ENCODE assay signal across 20 mouse cellular contexts in the genomic region with DNA sequence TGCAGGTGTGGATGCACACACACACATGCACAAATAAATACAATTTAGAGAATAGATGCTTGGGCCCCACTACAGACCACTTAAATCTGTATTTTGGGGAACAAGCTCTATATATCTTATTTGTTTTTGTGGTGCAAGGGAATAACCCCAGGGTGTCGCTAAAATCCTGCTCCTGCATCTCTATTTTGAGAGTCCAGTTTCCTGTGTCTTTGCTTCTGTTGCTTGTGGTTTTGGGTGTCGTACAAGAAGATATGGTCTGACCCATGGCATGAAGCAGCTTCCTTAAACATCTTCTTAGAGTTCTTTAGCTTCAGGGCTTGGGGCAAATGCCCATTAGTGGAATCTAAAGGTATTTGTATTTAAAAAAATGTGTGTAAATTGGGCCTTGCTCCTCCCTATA. TPM values are rescaled to one million over a fixed set of nuclear protein-coding genes. Genes with fewer than 3 reads are reported as not detected.
DNase-seq lines count a peak whose midpoint lies in the region; ATAC-seq and TF ChIP-seq lines count a peak whose summit lies in the region.
"Had no signal": no experiment of that assay in that cellular context is flagged by ENCODE, and none has a peak within 500 bp of the region (broad histone marks: within the 10 kb centered on the region; RNA-seq: fewer than 3 reads in every experiment).

No protein-coding gene starts in this region.

- WGBS in forebrain, embryonic 15.5 days, result 86% methylated on average over 2 of the region's 2 CpGs

- TF ChIP-seq POLR2A in MEL (IDR thresholded peaks at IDR 0.05; ENCODE audit: control insufficient read depth in 1 of 2, insufficient read depth in 1 of 2, low read depth in 1 of 2, low read length in 2 of 2, poor library complexity in 1 of 2), result no peak

- TF ChIP-seq EP300 in MEL (IDR thresholded peaks at IDR 0.05; ENCODE audit: low read depth in 1 of 2, low read length in 2 of 2), result peak; percentile 40 to 55; a peak in 2 of 4 replicates

- no peaks in the 10 kb centered on the region for H3K79me2 ChIP-seq in MEL (ENCODE audit: control insufficient read depth, insufficient read depth, low read length, poor library complexity)

- no peak overlapping the region for H3K9ac ChIP-seq in MEL (ENCODE audit: control insufficient read depth, low read depth, low read length, poor library complexity, severe bottlenecking)
- H3K9ac ChIP-seq in forebrain, embryonic 15.5 days (replicated peaks), result no peak overlapping the region
- H3K9ac ChIP-seq: hindbrain, embryonic 14.5 days; limb, embryonic 13.5 days; liver, embryonic 14.5 days had no signal

- no peak overlapping the region for H3K27ac ChIP-seq in MEL (ENCODE audit: control insufficient read depth, low read depth, low read length)
- no peak overlapping the region for H3K27ac ChIP-seq in forebrain, embryonic 15.5 days (replicated peaks)
- H3K27ac ChIP-seq: embryonic facial prominence, embryonic 10.5 days; heart, embryonic 10.5 days; hindbrain, embryonic 14.5 days; limb, embryonic 13.5 days; liver, embryonic 14.5 days had no signal

- DNase-seq in lung, postnatal 36 days, result peak; percentile 12
- DNase-seq in lung, postnatal 14 days, result no peak
- peak; percentile 59 for DNase-seq in MEL (ENCODE audit: low read depth, low spot score)
- peak; percentile 56 for DNase-seq in splenic B cell, adult 2 months (ENCODE audit: low read depth, low spot score)
- no peak for DNase-seq in left cerebral cortex, postnatal 25 days (ENCODE audit: low spot score in 2 of 2)
- DNase-seq: adrenal gland, postnatal 14 days; cerebellum, adult 18-20 months; cerebellum, postnatal 36 days; gastrocnemius, postnatal 25 days; heart, postnatal 10 days; kidney, postnatal 4 days; retina, postnatal 1 day had no signal

- TF ChIP-seq CTCF in MEL (IDR thresholded peaks at IDR 0.05 in 2 of 3, conservative IDR thresholded peaks at IDR 0.05 in 1 of 3; ENCODE audit: control insufficient read depth in 1 of 3, insufficient read depth in 1 of 3, low read depth in 2 of 3, low read length in 3 of 3, poor library complexity in 1 of 3, severe bottlenecking in 1 of 3), result no peak

- peaks cover 0 to 2% of the 10 kb centered on the region in 2 experiments; a peak in 1 of 4 replicates for H3K36me3 ChIP-seq in MEL (ENCODE audit: control insufficient read depth in 1 of 2, insufficient read depth in 2 of 2, low read length in 2 of 2)
- H3K36me3 ChIP-seq in splenic B cell, adult 2 months (ENCODE audit: control insufficient read depth, insufficient read depth, low read length, poor library complexity, severe bottlenecking), result no peaks in the 10 kb centered on the region
- H3K36me3 ChIP-seq in forebrain, embryonic 15.5 days, result no peaks in the 10 kb centered on the region
- H3K36me3 ChIP-seq: embryonic facial prominence, embryonic 10.5 days; heart, embryonic 10.5 days; limb, embryonic 13.5 days had no signal

- peak; percentile 29 to 50; a peak in 2 of 4 replicates for ATAC-seq in hematopoietic stem cell, adult 5-6 weeks (replicated peaks in 1 of 2; ENCODE audit: insufficient read depth in 1 of 2, low FRiP score in 2 of 2, low TSS enrichment in 1 of 2, low read depth in 1 of 2, poor library complexity in 2 of 2, severe bottlenecking in 2 of 2)
- ATAC-seq in forebrain, embryonic 15.5 days (replicated peaks), result no peak
- ATAC-seq: midbrain, embryonic 16.5 days had no signal

- no peak for TF ChIP-seq RAD21 in MEL (IDR thresholded peaks at IDR 0.05; ENCODE audit: low read depth, low read length)

- H3K4me2 ChIP-seq in forebrain, embryonic 15.5 days (replicated peaks), result no peak overlapping the region
- H3K4me2 ChIP-seq: hindbrain, embryonic 14.5 days; limb, embryonic 13.5 days had no signal

- intact Hi-C loops in left cerebral cortex, postnatal 25 days (cut with DNase I), result no loop called here

- H3K4me1 ChIP-seq in MEL (ENCODE audit: control insufficient read depth in 1 of 2, insufficient read depth in 2 of 2, low read length in 2 of 2), result peaks cover 0 to 3% of the 10 kb centered on the region in 2 experiments; a peak in 3 of 4 replicates
- H3K4me1 ChIP-seq in forebrain, embryonic 15.5 days, result no peaks in the 10 kb centered on the region
- H3K4me1 ChIP-seq: embryonic facial prominence, embryonic 10.5 days; heart, embryonic 10.5 days; limb, embryonic 13.5 days had no signal

- H3K27me3 ChIP-seq in MEL (ENCODE audit: control insufficient read depth in 1 of 2, insufficient read depth in 2 of 2, low read length in 2 of 2), result no peaks in the 10 kb centered on the region
- no peaks in the 10 kb centered on the region for H3K27me3 ChIP-seq in splenic B cell, adult 2 months (ENCODE audit: control insufficient read depth, insufficient read depth, low read length, poor library complexity, severe bottlenecking)
- H3K27me3 ChIP-seq in forebrain, embryonic 15.5 days, result no peaks in the 10 kb centered on the region
- H3K27me3 ChIP-seq: limb, embryonic 13.5 days had no signal

- H3K9me3 ChIP-seq in MEL (replicated peaks; ENCODE audit: insufficient read depth, low read length), result no peaks in the 10 kb centered on the region
- no peaks in the 10 kb centered on the region for H3K9me3 ChIP-seq in forebrain, embryonic 15.5 days
- H3K9me3 ChIP-seq: embryonic facial prominence, embryonic 10.5 days; heart, embryonic 10.5 days; limb, embryonic 13.5 days had no signal

- no peak overlapping the region for H3K4me3 ChIP-seq in MEL (ENCODE audit: control insufficient read depth in 1 of 2, insufficient read depth in 1 of 2, low read depth in 2 of 2, low read length in 2 of 2)
- H3K4me3 ChIP-seq in forebrain, embryonic 15.5 days, result no peak overlapping the region
- H3K4me3 ChIP-seq: embryonic facial prominence, embryonic 10.5 days; heart, embryonic 10.5 days; limb, embryonic 13.5 days had no signal

TF ChIP-seq in MEL, 35 proteins besides CTCF, POLR2A, EP300 and RAD21:
- TF ChIP-seq CHD1 (IDR thresholded peaks at IDR 0.05; ENCODE audit: low read depth, low read length), result no peak
- peak; percentile 64 for TF ChIP-seq RCOR1 (IDR thresholded peaks at IDR 0.05; ENCODE audit: low read depth, low read length)
- no peak for TF ChIP-seq SIN3A (IDR thresholded peaks at IDR 0.05; ENCODE audit: low read length)
- no peak for TF ChIP-seq ZC3H11A (IDR thresholded peaks at IDR 0.05; ENCODE audit: low read depth, low read length)
- TF ChIP-seq MAZ (IDR thresholded peaks at IDR 0.05; ENCODE audit: low read depth, low read length), result no peak
- TF ChIP-seq MXI1 (IDR thresholded peaks at IDR 0.05; ENCODE audit: low read depth, low read length), result no peak
- no peak for TF ChIP-seq POLR2AphosphoS5 (IDR thresholded peaks at IDR 0.05; ENCODE audit: borderline replicate concordance, low read depth, low read length)

RNA-seq across cellular contexts. Expression of a gene that starts 39.7 kb away (rescaled TPM):
- total RNA-seq in MEL (2012; rRNA removed), result 24.2 and 26.6 TPM in 2 replicates
- polyA plus RNA-seq in MEL (2012; ENCODE audit: insufficient read depth in 1 of 2, insufficient read length in 2 of 2, low read depth in 1 of 2, low replicate concordance in 2 of 2, missing spikeins in 1 of 2), result 10 to 100 TPM; 32.6 to 49.6 TPM
- total RNA-seq in hematopoietic stem cell, adult 5-6 weeks (2017), result 62.4 and 87.4 TPM in 2 replicates
- 21.0 and 24.4 TPM in 2 replicates for polyA plus RNA-seq in forebrain, embryonic 15.5 days (2015; fragmentation: Nextera tagmentation; extraction: Ambion mirVana)
- total RNA-seq in left cerebral cortex, postnatal 25 days (2021), result 10 to 100 TPM; 75.0 to 76.8 TPM

Comparison
In these comparisons a context has a peak if more than half of its experiments do, and no peak if none do; other contexts are left out.
1. DNase-seq: peak in lung, postnatal 36 days (single experiment), MEL (single experiment) and splenic B cell, adult 2 months (single experiment); none in lung, postnatal 14 days (single experiment) and left cerebral cortex, postnatal 25 days (0 of 2).